Mouse (Mus musculus): ENCODE data around the gene Zan.
A peak's percentile ranks its signal among the peaks of the same experiment; 100 is the strongest.

Gene Zan

DNA sequence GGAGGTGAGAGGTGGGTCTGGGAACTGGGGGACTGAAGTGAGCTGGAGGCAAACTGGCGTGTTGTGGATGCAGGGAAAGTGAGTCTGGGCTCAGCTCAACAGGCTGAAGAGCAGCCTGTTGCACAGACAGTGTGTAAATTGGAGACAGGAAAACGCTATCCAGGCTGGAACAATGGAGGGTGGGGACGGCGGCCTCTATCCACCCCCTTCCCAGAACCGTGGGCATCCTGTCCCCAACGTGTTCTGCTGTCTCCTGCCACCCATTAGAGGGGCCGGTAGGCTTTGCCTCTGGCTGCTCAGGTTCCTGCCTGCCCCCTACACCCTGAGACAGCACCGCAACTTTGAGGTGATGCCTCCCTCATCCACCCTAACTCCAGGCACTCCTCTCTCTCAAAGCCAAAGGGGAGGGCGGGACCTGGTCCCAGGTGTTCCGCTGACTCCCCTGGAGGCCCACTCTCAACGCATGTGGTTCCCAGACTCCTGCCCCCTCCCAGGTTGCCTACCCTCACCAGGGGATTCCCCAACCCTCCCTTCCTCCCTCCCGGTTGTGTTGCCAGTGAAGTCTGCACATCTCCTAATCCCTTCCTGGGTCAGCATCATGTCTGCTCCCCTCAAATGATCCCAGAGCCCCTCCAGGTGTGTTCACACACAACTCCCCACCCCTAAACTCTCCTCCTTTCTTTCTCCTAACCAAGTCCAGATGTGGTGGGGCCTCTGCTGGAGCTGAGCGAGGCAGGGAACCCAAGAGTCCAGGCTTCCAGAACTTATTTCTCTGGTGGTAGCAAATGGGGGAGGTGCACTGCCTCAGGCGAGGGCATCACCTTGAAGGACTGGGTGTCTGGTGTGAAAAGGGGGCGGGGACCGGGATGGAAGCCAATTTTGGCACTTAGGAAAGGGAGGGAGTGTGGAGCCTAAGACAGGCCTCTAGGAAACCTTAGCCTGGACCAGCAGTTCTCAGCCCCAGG, 124.6 kb downstream of the Zan start:
- DNase-seq (ENCODE audit: low read depth, low spot score): no peak

DNA sequence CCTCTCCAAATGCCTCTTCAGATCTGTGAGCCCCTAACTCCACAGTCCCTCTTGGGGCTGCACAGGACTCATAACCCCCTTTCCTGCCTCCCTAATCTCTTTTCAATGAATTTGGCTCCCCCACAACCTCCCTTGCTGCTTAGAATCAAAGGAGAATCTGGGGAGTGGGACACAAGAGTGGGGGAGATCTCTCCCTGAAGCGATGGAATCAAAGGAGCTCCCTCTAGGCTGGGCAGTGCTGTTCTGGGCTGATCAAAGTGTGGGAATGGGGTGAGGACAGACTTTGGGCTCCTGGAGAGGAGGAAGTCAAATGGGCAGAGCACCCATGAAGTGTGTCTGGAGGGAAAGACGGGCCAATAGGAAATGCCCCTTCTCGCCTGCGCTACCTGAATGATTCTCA, 125.5 kb downstream of the Zan start:
- DNase-seq (ENCODE audit: low read depth, low spot score): no peak

DNA sequence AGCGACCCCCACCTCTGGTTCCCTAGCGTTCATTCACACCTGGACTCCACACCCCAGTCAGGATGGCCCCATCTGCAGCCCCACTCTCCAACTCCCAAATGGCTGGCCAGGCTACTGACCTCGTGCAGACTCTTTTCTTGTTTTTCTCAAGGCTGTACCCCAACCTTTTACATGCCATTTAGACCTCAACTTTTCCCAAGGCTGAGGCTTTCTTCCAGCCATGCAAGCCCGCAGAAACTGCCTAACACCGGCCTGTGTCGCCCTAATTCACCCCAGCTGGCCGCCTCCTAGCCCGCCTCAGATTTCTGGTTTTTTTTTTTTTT, 125.8 kb downstream of the Zan start:
- DNase-seq (ENCODE audit: low read depth, low spot score): no peak

DNA sequence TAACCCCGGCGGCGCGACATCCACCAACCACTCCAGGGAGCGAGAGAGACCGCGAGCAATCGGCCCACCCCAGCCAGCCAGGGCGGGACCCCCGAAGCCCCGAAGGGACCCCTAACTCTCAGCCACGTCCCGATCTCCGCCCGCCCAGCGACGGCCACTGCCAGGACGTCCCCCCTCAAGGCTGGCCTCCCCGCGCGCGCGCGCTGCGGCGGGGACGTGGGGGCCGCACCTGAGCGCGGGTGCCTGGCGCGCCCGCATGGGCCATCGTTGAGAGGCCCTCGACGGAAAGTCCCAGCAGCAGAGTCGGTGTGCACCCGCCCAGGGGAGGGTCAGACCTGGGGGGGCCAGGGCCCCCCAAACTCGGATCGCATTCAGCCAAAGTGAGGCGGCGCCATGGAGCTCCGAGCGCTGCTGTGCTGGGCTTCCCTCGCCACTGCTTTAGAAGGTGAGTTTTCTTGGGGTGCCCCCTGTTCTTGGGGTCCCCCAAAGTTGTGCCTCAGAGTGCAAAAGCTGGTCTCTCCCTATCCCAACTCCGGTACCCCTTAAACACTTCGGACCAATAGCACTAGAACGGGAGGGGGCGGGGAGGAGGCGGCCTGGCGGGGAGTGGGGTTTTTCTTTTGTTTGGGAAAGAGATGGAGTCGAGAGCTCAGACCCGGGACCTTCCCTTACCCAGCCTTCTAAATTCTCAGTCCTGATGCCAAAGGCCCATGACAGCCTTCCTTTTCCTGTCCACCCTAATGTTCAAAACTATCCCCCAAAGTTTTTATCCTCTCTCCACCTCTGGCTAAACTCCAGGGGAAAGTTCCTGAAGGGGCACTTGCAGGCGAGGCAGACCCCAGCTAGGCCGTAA, 126.4 kb downstream of the Zan start:
- no peak for DNase-seq (ENCODE audit: low read depth, low spot score)

DNA sequence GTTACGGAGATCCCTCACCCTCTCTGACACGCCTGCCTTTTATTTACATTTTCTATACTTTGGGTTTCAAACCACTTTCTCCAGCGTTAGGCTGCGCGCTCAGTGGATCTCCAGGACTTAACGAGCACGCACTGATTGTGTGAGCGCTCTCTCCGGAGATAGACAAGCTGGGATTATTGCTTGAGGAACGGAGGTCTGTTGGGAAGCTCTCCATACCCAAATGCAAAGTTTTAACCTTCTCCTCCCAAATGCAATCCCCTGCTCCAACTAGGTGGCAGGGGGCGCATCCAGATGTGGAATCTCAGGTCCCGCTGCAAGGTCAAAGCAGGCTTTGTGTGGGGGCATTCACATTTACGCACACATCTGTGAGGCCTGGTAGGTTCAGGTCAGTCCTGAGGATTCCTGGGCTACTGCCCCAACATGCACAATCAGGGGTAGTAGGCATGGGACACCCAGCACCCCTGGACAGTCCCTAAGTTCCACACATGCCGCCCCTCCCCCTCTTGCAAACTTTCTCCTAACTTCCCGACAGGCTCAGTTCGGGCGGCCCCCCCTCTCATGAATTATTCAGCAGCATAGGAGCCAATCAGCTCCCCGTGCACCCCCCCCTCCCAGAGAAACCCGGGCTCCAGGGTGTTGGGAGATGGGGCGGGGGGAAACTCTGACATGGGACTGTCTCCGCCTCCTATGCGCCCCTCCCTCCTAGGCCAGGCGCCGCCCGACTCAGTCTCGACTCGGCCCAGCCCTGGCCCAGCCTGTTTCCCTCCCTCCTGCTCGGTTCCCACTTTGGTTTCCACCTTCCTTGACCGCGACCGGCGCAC, 127.3 kb downstream of the Zan start, which contains the start of gene Ephb4:
Gene Ephb4, plus strand, starts transcription at position 726 of the 821 bp plus-strand sequence.
- peak; percentile 95 for DNase-seq (ENCODE audit: low read depth, low spot score)

DNA sequence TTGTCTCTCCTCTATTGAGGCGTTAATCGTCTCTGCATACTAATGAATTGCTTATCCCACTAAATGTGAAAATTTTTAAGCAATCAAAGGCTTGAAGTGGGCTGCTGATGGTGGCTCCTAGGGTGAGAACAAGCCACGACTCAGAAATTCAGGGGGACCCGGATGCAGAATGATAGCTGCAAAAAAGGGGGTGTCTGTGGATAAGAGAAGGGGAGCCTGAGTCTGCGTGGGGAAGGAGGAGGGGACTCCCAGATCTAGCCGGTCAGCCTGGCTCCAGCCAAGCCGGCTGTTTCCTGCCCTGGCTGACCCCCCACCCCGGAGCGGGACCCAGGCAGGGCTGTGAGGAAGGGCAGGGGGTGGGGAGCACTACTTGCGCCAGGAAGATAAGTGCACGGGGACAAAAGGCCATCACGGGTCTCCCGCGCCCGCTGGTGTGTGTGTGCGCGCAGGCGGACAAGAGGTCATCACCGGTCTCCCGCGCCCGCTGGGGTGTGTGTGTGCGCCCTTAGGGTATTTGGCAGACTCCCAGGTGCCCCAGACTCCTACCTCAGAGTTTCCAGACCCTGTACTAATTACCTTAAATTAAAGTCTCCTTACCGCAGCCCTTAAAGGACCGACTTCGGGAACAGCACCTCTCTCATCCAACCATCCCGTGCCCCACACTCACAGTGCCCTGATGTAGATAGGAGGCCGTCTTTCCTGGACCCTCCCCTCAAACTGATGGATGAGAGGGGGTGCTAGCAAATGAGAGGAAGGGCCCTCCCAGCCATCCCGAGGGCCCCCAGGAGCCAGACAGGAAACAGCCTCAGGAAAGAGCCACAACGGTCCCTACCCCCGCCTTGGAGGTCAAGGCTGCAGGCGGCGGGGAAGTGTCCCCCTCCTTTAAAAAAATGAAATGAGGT, 128.1 kb downstream of the Zan start:
- DNase-seq (ENCODE audit: low read depth, low spot score): no peak

DNA sequence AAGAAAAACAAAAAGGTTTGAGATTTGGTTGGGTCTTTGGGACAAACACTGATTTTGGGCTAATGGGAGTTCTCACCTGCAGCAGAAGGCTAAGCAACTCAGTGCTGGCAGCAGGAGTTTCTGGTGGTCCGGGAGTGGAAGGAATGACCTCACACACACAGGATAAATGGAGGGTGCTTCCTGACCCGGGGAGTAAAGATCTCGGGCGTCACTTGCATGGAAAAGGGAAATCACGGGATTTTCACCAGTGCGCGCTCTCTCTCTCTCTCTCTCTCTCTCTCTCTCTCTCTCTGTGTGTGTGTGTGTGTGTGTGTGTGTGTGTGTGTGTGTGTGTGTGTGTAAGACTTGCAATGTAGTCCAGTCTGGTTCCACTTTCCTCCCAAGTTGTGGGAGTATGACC, 129.0 kb downstream of the Zan start:
- DNase-seq (ENCODE audit: low read depth, low spot score): no peak

DNA sequence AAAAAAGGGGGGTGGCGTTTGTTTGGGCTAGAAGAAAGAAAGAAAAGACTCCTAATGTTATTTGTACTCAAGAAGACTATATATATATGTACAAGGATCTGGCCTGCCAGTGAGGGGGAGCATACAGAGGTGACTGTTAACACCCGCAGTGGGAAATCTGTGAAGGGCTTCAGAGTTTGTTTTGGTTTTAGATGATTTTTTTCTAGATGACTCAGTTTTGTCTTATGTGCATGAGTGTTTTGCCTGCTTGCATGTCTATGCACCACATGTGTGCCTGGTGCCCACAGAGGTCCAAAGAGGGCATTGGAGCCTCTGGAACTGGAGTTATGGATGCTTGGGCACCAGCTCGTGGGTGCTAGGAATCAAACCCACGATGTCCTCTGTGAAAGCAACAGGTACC, 129.9 kb downstream of the Zan start:
- DNase-seq (ENCODE audit: low read depth, low spot score): no peak

DNA sequence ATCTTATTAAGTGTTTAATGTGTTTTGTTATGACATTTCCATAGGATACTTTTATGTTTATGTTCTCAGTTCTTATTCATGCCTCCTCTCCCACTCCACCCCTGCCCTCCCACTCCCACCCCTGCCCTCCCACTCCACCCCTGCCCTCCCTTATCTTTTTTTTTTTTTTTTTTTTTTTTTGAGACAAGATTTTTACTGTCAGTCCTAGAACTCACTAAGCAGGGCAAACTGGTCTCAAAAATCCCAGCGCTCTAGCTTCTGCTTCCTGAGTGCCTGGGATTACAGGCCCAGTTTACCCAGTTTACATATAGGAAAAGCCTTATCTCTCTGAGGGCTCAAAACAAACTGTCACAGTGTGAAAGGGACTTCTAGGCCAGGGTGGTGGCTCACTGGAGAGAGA, 130.5 kb downstream of the Zan start:
- DNase-seq (ENCODE audit: low read depth, low spot score): no peak

DNA sequence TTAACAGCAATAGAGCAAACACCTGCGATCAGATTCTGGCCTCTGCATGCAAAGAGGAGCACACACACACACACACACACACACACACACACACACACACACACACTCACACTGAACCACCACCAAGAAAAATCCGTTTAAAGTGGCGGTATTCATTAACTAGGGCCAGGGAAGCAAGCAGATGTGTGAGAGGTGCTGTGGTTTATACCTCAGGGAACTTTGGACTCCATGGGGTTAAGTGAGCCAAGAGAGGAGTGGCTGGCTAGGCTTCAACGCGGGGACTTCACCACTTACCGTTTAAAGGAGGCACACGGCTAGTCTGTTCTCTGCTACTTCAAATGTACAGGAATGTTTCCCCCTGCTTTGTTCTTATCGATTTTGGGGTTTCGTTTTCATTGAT, 131.0 kb downstream of the Zan start:
- no peak for DNase-seq (ENCODE audit: low read depth, low spot score)

DNA sequence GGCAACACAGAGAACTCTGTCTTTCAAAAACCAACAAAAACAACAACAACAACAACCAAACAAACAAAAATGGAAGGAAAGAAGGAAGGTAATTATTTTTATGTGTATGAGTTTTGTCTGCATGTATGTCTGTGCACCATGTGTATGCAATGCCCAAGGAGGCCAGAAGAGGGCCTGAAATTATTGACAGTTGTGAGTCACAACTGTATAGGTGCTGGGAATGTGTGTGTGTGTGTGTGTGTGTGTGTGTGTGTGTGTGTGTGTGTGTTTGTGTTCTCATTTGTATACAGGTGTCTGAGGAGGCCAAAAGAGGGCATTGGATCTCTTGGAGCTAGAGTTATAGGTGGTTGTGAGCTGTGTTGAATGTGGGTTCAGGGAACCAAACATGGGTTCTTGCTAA, 133.0 kb downstream of the Zan start:
- DNase-seq (ENCODE audit: low read depth, low spot score): no peak

DNA sequence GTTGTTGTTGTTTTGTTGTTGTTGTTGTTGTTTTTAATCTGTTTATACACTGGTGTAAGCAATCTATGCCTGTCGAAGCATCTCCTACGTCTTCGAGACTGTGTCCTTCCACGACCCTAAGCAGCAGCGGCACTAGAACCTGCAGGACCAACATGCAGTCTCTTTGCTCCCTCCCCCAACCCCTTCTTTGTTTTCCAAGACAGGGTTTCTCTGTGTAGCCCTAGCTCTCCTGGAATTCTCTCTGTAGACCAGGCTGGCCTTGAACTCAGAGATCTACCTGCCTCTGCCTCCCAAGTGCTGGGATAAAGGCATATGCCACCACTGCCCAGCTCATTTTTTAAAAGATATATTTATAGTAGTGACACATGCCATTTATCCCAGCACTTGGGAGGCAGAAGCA, 133.5 kb downstream of the Zan start:
- DNase-seq (ENCODE audit: low read depth, low spot score): no peak

DNA sequence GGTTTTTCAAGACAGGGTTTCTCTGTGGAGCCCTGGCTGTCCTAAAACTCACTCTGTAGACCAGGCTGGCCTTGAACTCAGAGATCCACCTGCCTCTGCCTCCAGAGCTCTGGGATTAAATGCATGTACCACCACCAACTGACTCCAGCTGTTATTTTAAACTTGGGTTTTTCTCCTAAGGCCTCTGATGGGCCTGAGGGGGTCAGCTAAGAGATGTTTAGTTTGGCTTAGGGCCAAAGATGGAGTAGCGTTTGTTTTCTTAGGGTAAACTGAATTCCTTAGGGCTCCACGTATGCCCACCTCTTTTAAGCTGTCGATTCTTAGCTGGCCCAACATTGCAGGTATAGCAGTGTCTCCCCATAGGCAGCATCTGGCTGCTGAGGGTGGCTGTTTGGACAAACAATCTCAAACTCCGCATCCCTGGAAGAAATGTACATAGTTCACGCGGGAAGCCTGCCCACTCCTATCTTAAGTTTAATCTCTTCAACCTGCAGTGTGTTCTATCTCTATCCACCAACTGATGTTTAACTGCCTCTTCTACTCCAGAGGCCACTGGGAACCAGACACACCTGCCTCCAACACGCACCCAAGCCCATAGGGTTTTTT, 134.4 kb downstream of the Zan start:
- no peak for DNase-seq (ENCODE audit: low read depth, low spot score)

DNA sequence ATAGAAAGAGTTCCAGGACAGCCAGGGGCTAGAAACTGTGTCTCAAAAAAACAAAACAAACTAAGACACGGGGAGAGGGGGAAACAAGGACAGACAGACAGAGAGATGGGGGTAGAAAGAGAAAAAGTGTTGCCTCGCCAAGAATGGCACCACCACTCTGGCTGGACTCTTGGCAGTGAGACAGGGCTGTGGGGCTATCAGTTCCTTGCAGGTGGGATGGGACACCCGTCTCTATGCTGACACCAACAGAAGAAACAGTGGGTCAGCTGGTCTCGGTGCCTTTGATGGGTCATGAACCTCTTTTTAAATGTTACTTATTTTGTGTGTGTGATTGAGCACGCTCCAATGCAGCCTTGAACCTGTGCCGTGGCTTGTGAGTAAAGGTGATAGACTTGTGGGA, 136.6 kb downstream of the Zan start:
- DNase-seq (ENCODE audit: low read depth, low spot score): no peak

DNA sequence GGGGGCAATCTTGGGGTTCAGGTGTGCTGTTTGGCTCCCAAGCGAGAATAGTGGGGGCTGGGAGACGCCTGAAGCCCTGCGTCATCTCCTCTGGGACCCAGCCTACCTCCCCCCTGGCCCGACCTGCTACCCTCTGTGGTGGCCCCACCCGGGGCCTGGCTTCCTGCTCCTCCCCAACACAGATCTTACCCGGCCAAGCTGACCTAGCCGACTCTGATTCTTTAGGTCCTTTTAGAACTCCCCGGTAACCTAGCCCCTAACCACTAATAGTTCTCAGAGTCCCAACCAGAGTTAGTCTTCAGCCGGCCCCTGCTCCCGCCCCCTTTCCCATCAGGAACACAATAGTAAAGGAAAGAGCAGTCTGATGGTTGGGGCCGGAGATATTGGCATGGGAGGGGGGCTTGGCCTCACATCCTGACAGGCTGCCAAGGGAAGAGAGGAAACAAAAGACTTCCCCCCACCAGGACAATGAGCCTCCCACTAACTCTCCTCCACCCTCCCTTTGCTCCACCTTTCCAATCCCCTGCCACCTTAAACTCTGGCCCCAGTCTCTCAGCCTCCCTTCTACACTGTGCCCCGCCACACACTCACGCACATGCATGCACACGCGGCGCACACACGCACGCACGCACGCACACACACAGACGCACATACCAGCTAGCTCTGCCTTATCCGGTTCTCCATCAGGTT, 137.4 kb downstream of the Zan start:
- no peak for DNase-seq (ENCODE audit: low read depth, low spot score)

DNA sequence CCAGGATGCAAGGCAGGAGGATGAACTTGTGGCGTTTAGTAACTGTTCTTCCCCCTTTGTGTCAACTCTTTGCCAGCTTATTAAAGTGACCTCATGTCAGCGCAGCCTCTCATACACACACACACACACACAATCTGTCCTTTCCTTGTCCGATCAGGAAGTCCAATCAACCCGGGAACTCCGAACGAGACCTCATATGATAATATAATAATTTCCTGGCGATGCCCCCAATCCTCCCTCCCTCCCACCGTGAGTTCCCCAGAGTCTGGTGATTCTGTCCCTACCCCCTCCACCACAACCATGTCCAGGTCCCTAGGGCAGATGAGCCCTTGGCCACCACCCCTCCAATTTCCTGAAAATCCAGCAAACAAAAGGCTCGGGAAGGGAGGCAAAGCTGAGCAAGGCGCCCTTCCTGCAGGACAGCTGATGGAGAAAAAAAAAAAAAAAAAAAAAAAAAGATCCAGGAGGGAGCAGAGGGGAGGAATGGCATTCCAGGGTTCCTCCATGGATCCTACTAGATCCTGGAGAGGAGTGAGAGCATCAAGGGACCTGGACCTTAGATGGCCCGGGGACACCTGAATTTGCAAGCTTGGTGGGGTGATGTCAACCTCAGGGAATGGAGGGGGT, 138.1 kb downstream of the Zan start:
- DNase-seq (ENCODE audit: low read depth, low spot score): peak; percentile 41

DNA sequence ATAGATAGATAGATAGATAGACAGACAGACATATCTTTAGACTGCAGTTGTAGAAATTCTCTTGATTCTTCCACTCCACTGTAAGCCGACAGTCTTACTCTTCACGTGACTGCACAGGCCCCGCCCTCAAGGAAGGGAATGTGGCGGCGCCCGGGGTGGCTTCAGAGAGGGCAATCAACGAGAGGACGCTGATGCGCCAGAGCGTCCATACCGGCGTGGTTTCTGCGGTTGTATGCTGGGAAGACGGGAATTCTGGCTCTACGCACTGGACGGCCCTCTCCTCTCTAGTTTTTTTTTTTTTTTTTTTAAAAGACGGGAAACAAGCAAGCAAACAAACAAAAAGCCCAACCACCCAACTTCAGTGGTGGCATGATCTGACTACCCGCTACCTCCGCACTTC, 138.6 kb downstream of the Zan start:
- peak; percentile 86 for DNase-seq (ENCODE audit: low read depth, low spot score)

DNA sequence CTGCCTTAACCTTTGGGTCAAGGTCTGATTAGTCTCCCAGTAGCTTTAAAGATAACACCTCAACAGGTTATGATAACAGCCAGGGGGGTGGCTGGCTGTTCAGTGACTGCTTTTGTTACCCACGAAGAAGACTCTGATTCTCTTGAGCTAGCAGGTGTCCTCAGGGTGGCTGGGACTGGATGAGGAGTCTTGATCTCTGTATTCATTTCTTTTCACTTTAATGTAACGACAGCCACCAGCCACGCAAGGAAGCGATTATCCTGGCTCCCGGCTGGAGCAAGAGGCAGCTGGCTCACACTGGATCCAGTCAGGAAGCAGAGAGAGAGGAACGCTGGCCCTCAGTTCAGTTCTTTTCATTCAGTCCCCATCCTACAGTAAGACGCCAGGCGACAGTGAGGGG, 139.7 kb downstream of the Zan start:
- no peak for DNase-seq (ENCODE audit: low read depth, low spot score)

DNA sequence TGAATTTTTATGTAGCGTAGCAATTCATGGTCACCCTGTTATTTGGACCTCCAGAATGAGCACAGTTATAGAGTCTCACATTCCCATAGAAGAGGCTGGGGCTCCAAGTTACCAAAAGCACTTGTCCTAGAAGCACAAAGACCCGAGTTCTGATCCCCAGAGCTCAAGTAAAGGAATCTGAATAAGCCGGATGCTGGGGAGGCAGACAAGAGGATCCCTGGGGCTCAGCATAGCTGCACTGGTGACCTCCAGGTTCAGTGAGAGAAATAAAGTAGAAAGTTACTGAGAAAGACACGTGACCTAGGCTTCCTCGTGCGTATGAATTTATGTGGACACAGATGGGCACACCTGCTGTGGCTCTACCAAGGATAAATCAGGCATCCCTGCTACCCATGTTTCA, 141.8 kb downstream of the Zan start:
- no peak for DNase-seq (ENCODE audit: low read depth, low spot score)
